Mouse (Mus musculus) embryo, embryonic 11.5 days (tissue): Measurements from ENCODE around the gene Pebp1.

Source experiments
- DNase-seq: peaks from one replicate; pipeline ENCODE4 v3.0.0-alpha.2; 2012; ENCODE audit warnings: low read depth, low spot score

Gene Pebp1

GRCm38 (mm10) chr5:117241935-117242531, 45.4 kb downstream of the Pebp1 start:
- no peak for DNase-seq

GRCm38 (mm10) chr5:117240761-117241322, 46.6 kb downstream of the Pebp1 start:
- peak; percentile 9 for DNase-seq

GRCm38 (mm10) chr5:117240321-117240731, 47.1 kb downstream of the Pebp1 start:
- no peak for DNase-seq

- DNase-seq: no peak
Measured at GRCm38 (mm10) chr5:117239106-117239505, 48.3 kb downstream of the Pebp1 start.

GRCm38 (mm10) chr5:117236540-117236939, 50.9 kb downstream of the Pebp1 start:
- no peak for DNase-seq
